Mouse (Mus musculus): ENCODE data around the gene Samd1. TPM values are rescaled to one million over a fixed set of nuclear protein-coding genes. Genes with fewer than 3 reads are reported as not detected.

The Samd1 gene
- 24.6 TPM for polyA plus RNA-seq (2014; fragmentation: Illumina TruSeq; extraction: RNeasy Lipid Tissue Mini Kit (QIAGEN cat#74804); ENCODE audit: low read depth, low replicate concordance)

GRCm38 (mm10) chr8:83997511-83998141 lies at the start of gene Samd1:
Gene Samd1, plus strand, starts transcription at chr8:83997672.

GRCm38 (mm10) chr8:83955106-83955957 lies 42.1 kb upstream of the Samd1 start, which contains the start of the genes Gm10644 and Asf1b:
Gene Gm10644, minus strand, starts transcription at chr8:83955205.
Gene Asf1b, plus strand, starts transcription at chr8:83955507.

GRCm38 (mm10) chr8:83972150-83973120 lies 25.0 kb upstream of the Samd1 start, which contains the start of gene Prkaca:
Gene Prkaca, plus strand, starts transcription at chr8:83972993.

GRCm38 (mm10) chr8:84001281-84002000 lies 4.0 kb downstream of the Samd1 start, which contains the start of gene 1700067K01Rik:
Gene 1700067K01Rik, plus strand, starts transcription at chr8:84001502.

GRCm38 (mm10) chr8:84011705-84012498 lies 14.4 kb downstream of the Samd1 start, which contains the start of gene 2210011C24Rik:
Gene 2210011C24Rik, minus strand, starts transcription at chr8:84012171.

GRCm38 (mm10) chr8:84021096-84021495 lies 23.6 kb downstream of the Samd1 start, which contains the start of gene Palm3:
Gene Palm3, plus strand, starts transcription at chr8:84021471.

GRCm38 (mm10) chr8:84042066-84042947 lies 44.8 kb downstream of the Samd1 start, which contains the start of gene Il27ra:
Gene Il27ra, minus strand, starts transcription at chr8:84042589.

GRCm38 (mm10) chr8:84044900-84045299 lies 47.4 kb downstream of the Samd1 start, which contains the start of gene Rln3:
Gene Rln3, minus strand, starts transcription at chr8:84045000.

Other genes with a start within 250 kb of the Samd1 start
- 25.2 TPM for gene Adgrl1, start 97.6 kb upstream of the Samd1 start, polyA plus RNA-seq (2014; fragmentation: Illumina TruSeq; extraction: RNeasy Lipid Tissue Mini Kit (QIAGEN cat#74804); ENCODE audit: low read depth, low replicate concordance)
- gene Gm10644, start 42.5 kb upstream of the Samd1 start, polyA plus RNA-seq (2014; fragmentation: Illumina TruSeq; extraction: RNeasy Lipid Tissue Mini Kit (QIAGEN cat#74804); ENCODE audit: low read depth, low replicate concordance) = 2.4 TPM
- 2.9 TPM for gene Asf1b, start 42.2 kb upstream of the Samd1 start, polyA plus RNA-seq (2014; fragmentation: Illumina TruSeq; extraction: RNeasy Lipid Tissue Mini Kit (QIAGEN cat#74804); ENCODE audit: low read depth, low replicate concordance)
- gene Prkaca, start 24.7 kb upstream of the Samd1 start, polyA plus RNA-seq (2014; fragmentation: Illumina TruSeq; extraction: RNeasy Lipid Tissue Mini Kit (QIAGEN cat#74804); ENCODE audit: low read depth, low replicate concordance) = 84.4 TPM
- 1.3 TPM for gene 1700067K01Rik, start 3.8 kb downstream of the Samd1 start, polyA plus RNA-seq (2014; fragmentation: Illumina TruSeq; extraction: RNeasy Lipid Tissue Mini Kit (QIAGEN cat#74804); ENCODE audit: low read depth, low replicate concordance)
- gene 2210011C24Rik, start 14.5 kb downstream of the Samd1 start, polyA plus RNA-seq (2014; fragmentation: Illumina TruSeq; extraction: RNeasy Lipid Tissue Mini Kit (QIAGEN cat#74804); ENCODE audit: low read depth, low replicate concordance) = 0.62 TPM
- 1.3 TPM for gene Palm3, start 23.8 kb downstream of the Samd1 start, polyA plus RNA-seq (2014; fragmentation: Illumina TruSeq; extraction: RNeasy Lipid Tissue Mini Kit (QIAGEN cat#74804); ENCODE audit: low read depth, low replicate concordance)
- 1.6 TPM for gene Il27ra, start 44.9 kb downstream of the Samd1 start, polyA plus RNA-seq (2014; fragmentation: Illumina TruSeq; extraction: RNeasy Lipid Tissue Mini Kit (QIAGEN cat#74804); ENCODE audit: low read depth, low replicate concordance)
- not detected for gene Rln3, start 47.3 kb downstream of the Samd1 start, polyA plus RNA-seq (2014; fragmentation: Illumina TruSeq; extraction: RNeasy Lipid Tissue Mini Kit (QIAGEN cat#74804); ENCODE audit: low read depth, low replicate concordance)
- 2.3 TPM for gene Gm10643, start 67.5 kb downstream of the Samd1 start, polyA plus RNA-seq (2014; fragmentation: Illumina TruSeq; extraction: RNeasy Lipid Tissue Mini Kit (QIAGEN cat#74804); ENCODE audit: low read depth, low replicate concordance)
- gene Rfx1, start 69.2 kb downstream of the Samd1 start, polyA plus RNA-seq (2014; fragmentation: Illumina TruSeq; extraction: RNeasy Lipid Tissue Mini Kit (QIAGEN cat#74804); ENCODE audit: low read depth, low replicate concordance) = 11.2 TPM
- gene Dcaf15, start 107.1 kb downstream of the Samd1 start, polyA plus RNA-seq (2014; fragmentation: Illumina TruSeq; extraction: RNeasy Lipid Tissue Mini Kit (QIAGEN cat#74804); ENCODE audit: low read depth, low replicate concordance) = 14.2 TPM
- 0.40 TPM for gene Podnl1, start 128.3 kb downstream of the Samd1 start, polyA plus RNA-seq (2014; fragmentation: Illumina TruSeq; extraction: RNeasy Lipid Tissue Mini Kit (QIAGEN cat#74804); ENCODE audit: low read depth, low replicate concordance)
- 21.9 TPM for gene Cc2d1a, start 150.3 kb downstream of the Samd1 start, polyA plus RNA-seq (2014; fragmentation: Illumina TruSeq; extraction: RNeasy Lipid Tissue Mini Kit (QIAGEN cat#74804); ENCODE audit: low read depth, low replicate concordance)
- 2.8 TPM for gene 4930432K21Rik, start 150.4 kb downstream of the Samd1 start, polyA plus RNA-seq (2014; fragmentation: Illumina TruSeq; extraction: RNeasy Lipid Tissue Mini Kit (QIAGEN cat#74804); ENCODE audit: low read depth, low replicate concordance)
- not detected for gene Nanos3, start 187.5 kb downstream of the Samd1 start, polyA plus RNA-seq (2014; fragmentation: Illumina TruSeq; extraction: RNeasy Lipid Tissue Mini Kit (QIAGEN cat#74804); ENCODE audit: low read depth, low replicate concordance)
- 5.1 TPM for gene Zswim4, start 239.4 kb downstream of the Samd1 start, polyA plus RNA-seq (2014; fragmentation: Illumina TruSeq; extraction: RNeasy Lipid Tissue Mini Kit (QIAGEN cat#74804); ENCODE audit: low read depth, low replicate concordance)

Measured in adipose tissue, adult 10 weeks (tissue).